Mouse (Mus musculus): ENCODE results near the gene Zbtb40. TPM values are rescaled to one million over a fixed set of nuclear protein-coding genes. Genes with fewer than 3 reads are reported as not detected.

Zbtb40 gene
- polyA plus RNA-seq, 1 experiment from 2014 or later = 0.86 TPM

DNA sequence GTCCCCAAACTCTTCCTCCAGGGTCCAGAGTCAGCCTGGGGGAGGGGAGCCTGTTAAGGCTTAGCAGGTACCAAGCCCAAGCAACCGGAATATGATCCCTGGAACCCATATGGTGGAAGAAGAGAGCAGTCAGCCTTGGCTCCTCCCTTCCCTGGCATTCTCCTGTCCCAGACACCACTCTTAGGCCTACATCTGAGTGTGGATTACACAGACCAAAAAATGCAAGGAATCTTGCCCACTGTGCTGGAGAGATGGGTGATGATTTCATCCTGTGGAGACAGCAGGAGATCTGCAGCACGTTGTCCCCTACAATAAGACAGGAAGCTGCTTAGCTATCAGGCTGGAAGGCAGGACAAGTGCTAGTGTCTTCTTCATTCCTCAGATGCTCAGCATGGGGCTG lies 34.3 kb upstream of the Zbtb40 start:
- Histone ChIP-seq H3K9me3 (ENCODE audit: control insufficient read depth, low read length) (no peaks in the 10 kb centered on the region), H3K27ac (replicated peaks) (no peak overlapping the region), H3K36me3 (ENCODE audit: control insufficient read depth, insufficient read depth, low read length) (no peaks in the 10 kb centered on the region), H3K27me3 (ENCODE audit: control insufficient read depth, insufficient read depth, low read length) (no peaks in the 10 kb centered on the region), H3K4me3 (ENCODE audit: low read depth, low read length) (no peak overlapping the region), H3K9ac (ENCODE audit: low read length) (no peak overlapping the region), H3K4me2 (replicated peaks; ENCODE audit: low read depth) (no peak overlapping the region), H3K4me1 (replicated peaks; ENCODE audit: control insufficient read depth, insufficient read depth) (no peaks in the 10 kb centered on the region)
- DNase-seq (ENCODE audit: low spot score) (no peak), ATAC-seq (ENCODE audit: low FRiP score, low TSS enrichment) (no peak)
- TF ChIP-seq EP300 (optimal IDR thresholded peaks at IDR 0.05) = no peak
- no peak for TF ChIP-seq CTCF (IDR thresholded peaks at IDR 0.05; ENCODE audit: low read depth)
- 48% methylated on average over 2 of the region's 2 CpGs for WGBS

GRCm38 (mm10) chr4:137081401-137081800 lies 32.8 kb upstream of the Zbtb40 start:
- Histone ChIP-seq H3K4me2 (replicated peaks; ENCODE audit: low read depth) (no peak overlapping the region), H3K9ac (ENCODE audit: low read length) (no peak overlapping the region), H3K4me1 (replicated peaks; ENCODE audit: control insufficient read depth, insufficient read depth) (no peaks in the 10 kb centered on the region), H3K27ac (replicated peaks) (no peak overlapping the region), H3K27me3 (ENCODE audit: control insufficient read depth, insufficient read depth, low read length) (no peaks in the 10 kb centered on the region), H3K36me3 (ENCODE audit: control insufficient read depth, insufficient read depth, low read length) (no peaks in the 10 kb centered on the region), H3K4me3 (ENCODE audit: low read depth, low read length) (no peak overlapping the region), H3K9me3 (ENCODE audit: control insufficient read depth, low read length) (no peaks in the 10 kb centered on the region)
- TF ChIP-seq EP300 (optimal IDR thresholded peaks at IDR 0.05) = no peak
- no peak for TF ChIP-seq CTCF (IDR thresholded peaks at IDR 0.05; ENCODE audit: low read depth)
- DNase-seq (ENCODE audit: low spot score) (no peak), ATAC-seq (ENCODE audit: low FRiP score, low TSS enrichment) (no peak)
- 84% methylated on average over 4 of the region's 4 CpGs for WGBS

DNA sequence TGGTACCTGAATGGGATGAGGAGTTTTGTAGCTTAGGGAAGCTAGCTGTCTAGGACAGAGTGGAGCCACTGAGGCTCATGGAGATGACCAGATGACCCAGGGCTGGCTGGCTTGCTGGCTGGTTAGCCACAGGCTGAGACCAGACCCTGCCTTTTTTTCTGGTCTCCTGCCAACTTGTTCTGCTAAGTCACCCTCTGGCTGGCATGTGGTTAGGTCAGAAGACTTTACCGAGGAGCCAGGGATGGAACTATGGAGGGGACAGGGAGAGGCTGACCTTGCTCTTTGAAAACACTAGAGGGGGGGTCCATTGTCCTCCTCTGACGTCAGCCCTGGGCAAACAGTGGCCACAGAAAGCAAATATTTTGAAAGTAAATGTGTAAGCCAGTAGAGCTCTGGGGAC lies 28.6 kb upstream of the Zbtb40 start:
- no peaks in the 10 kb centered on the region for H3K4me1 ChIP-seq (replicated peaks; ENCODE audit: control insufficient read depth, insufficient read depth)
- no peaks in the 10 kb centered on the region for H3K9me3 ChIP-seq (ENCODE audit: control insufficient read depth, low read length)
- DNase-seq (ENCODE audit: low spot score) = peak; percentile 49
- peak; percentile 79 for ATAC-seq (ENCODE audit: low FRiP score, low TSS enrichment)
- WGBS = 30% methylated on average over 2 of the region's 2 CpGs
- TF ChIP-seq EP300 (optimal IDR thresholded peaks at IDR 0.05) = no peak
- no peak for TF ChIP-seq CTCF (IDR thresholded peaks at IDR 0.05; ENCODE audit: low read depth)
- no peak overlapping the region for H3K9ac ChIP-seq (ENCODE audit: low read length)
- H3K4me2 ChIP-seq (replicated peaks; ENCODE audit: low read depth) = no peak overlapping the region
- H3K27me3 ChIP-seq (ENCODE audit: control insufficient read depth, insufficient read depth, low read length) = no peaks in the 10 kb centered on the region
- no peak overlapping the region for H3K4me3 ChIP-seq (ENCODE audit: low read depth, low read length)
- H3K27ac ChIP-seq (replicated peaks) = no peak overlapping the region
- H3K36me3 ChIP-seq (ENCODE audit: control insufficient read depth, insufficient read depth, low read length) = no peaks in the 10 kb centered on the region

GRCm38 (mm10) chr4:137071204-137071603 lies 22.6 kb upstream of the Zbtb40 start:
- no peak overlapping the region for H3K27ac ChIP-seq (replicated peaks)
- 65% methylated on average over 6 of the region's 6 CpGs for WGBS
- H3K4me1 ChIP-seq (replicated peaks; ENCODE audit: control insufficient read depth, insufficient read depth) = no peaks in the 10 kb centered on the region
- ATAC-seq (ENCODE audit: low FRiP score, low TSS enrichment) = peak; percentile 41; the same call in 1 of the 2 replicates
- DNase-seq (ENCODE audit: low spot score) = peak; percentile 33
- TF ChIP-seq CTCF (IDR thresholded peaks at IDR 0.05; ENCODE audit: low read depth) (no peak), EP300 (optimal IDR thresholded peaks at IDR 0.05) (no peak)
- no peaks in the 10 kb centered on the region for H3K36me3 ChIP-seq (ENCODE audit: control insufficient read depth, insufficient read depth, low read length)
- H3K9ac ChIP-seq (ENCODE audit: low read length) = no peak overlapping the region
- H3K4me3 ChIP-seq (ENCODE audit: low read depth, low read length) = no peak overlapping the region
- no peak overlapping the region for H3K4me2 ChIP-seq (replicated peaks; ENCODE audit: low read depth)
- H3K27me3 ChIP-seq (ENCODE audit: control insufficient read depth, insufficient read depth, low read length) = no peaks in the 10 kb centered on the region
- no peaks in the 10 kb centered on the region for H3K9me3 ChIP-seq (ENCODE audit: control insufficient read depth, low read length)

GRCm38 (mm10) chr4:137068491-137068890 lies 19.9 kb upstream of the Zbtb40 start:
- Histone ChIP-seq H3K27me3 (ENCODE audit: control insufficient read depth, insufficient read depth, low read length) (no peaks in the 10 kb centered on the region), H3K27ac (replicated peaks) (no peak overlapping the region), H3K9ac (ENCODE audit: low read length) (no peak overlapping the region), H3K4me2 (replicated peaks; ENCODE audit: low read depth) (no peak overlapping the region), H3K4me1 (replicated peaks; ENCODE audit: control insufficient read depth, insufficient read depth) (no peaks in the 10 kb centered on the region), H3K36me3 (ENCODE audit: control insufficient read depth, insufficient read depth, low read length) (no peaks in the 10 kb centered on the region), H3K4me3 (ENCODE audit: low read depth, low read length) (no peak overlapping the region), H3K9me3 (ENCODE audit: control insufficient read depth, low read length) (no peaks in the 10 kb centered on the region)
- TF ChIP-seq CTCF (IDR thresholded peaks at IDR 0.05; ENCODE audit: low read depth) (no peak), EP300 (optimal IDR thresholded peaks at IDR 0.05) (no peak)
- DNase-seq (ENCODE audit: low spot score) (no peak), ATAC-seq (ENCODE audit: low FRiP score, low TSS enrichment) (peak; percentile 36; the same call in 1 of the 2 replicates)
- WGBS = 20% methylated on average over 8 of the region's 8 CpGs

- WGBS = 75% methylated on average over 6 of the region's 6 CpGs
- no peaks in the 10 kb centered on the region for H3K9me3 ChIP-seq (ENCODE audit: control insufficient read depth, low read length)
- no peaks in the 10 kb centered on the region for H3K27me3 ChIP-seq (ENCODE audit: control insufficient read depth, insufficient read depth, low read length)
- H3K27ac ChIP-seq (replicated peaks) = no peak overlapping the region
- DNase-seq (ENCODE audit: low spot score) = no peak
- H3K36me3 ChIP-seq (ENCODE audit: control insufficient read depth, insufficient read depth, low read length) = no peaks in the 10 kb centered on the region
- TF ChIP-seq EP300 (optimal IDR thresholded peaks at IDR 0.05) (no peak), CTCF (IDR thresholded peaks at IDR 0.05; ENCODE audit: low read depth) (no peak)
- no peak overlapping the region for H3K4me3 ChIP-seq (ENCODE audit: low read depth, low read length)
- no peak overlapping the region for H3K9ac ChIP-seq (ENCODE audit: low read length)
- no peak for ATAC-seq (ENCODE audit: low FRiP score, low TSS enrichment)
- no peaks in the 10 kb centered on the region for H3K4me1 ChIP-seq (replicated peaks; ENCODE audit: control insufficient read depth, insufficient read depth)
- H3K4me2 ChIP-seq (replicated peaks; ENCODE audit: low read depth) = no peak overlapping the region
Observed at GRCm38 (mm10) chr4:137065846-137066245, 17.2 kb upstream of the Zbtb40 start.

Measured in stomach, postnatal 0 days (tissue).